Comparison of ENCODE assay signal across 17 mouse cellular contexts in genomic region chr8:123032730-123033129, GRCm38 (mm10). TPM values are rescaled to one million over a fixed set of nuclear protein-coding genes. Genes with fewer than 3 reads are reported as not detected.
DNase-seq lines count a peak whose midpoint lies in the region; ATAC-seq and TF ChIP-seq lines count a peak whose summit lies in the region.
"Had no signal": no experiment of that assay in that cellular context is flagged by ENCODE, and none has a peak within 500 bp of the region (broad histone marks: within the 10 kb centered on the region; RNA-seq: fewer than 3 reads in every experiment).

No protein-coding gene starts in this region.

- H3K9me3 ChIP-seq in lung, embryonic 16.5 days (ENCODE audit: control insufficient read depth, low read length): no peaks in the 10 kb centered on the region
- H3K9me3 ChIP-seq in kidney, embryonic 15.5 days (replicated peaks): no peaks in the 10 kb centered on the region
- H3K9me3 ChIP-seq in forebrain, embryonic 15.5 days: no peaks in the 10 kb centered on the region
- H3K9me3 ChIP-seq: limb, embryonic 12.5 days; midbrain, embryonic 12.5 days; neural tube, embryonic 15.5 days had no signal

- H3K36me3 ChIP-seq in lung, embryonic 16.5 days (ENCODE audit: control insufficient read depth, insufficient read depth, low read length): no peaks in the 10 kb centered on the region
- H3K36me3 ChIP-seq in kidney, embryonic 15.5 days: no peaks in the 10 kb centered on the region
- H3K36me3 ChIP-seq in forebrain, embryonic 15.5 days: no peaks in the 10 kb centered on the region
- H3K36me3 ChIP-seq: midbrain, embryonic 12.5 days; neural tube, embryonic 15.5 days had no signal

- DNase-seq in lung, adult 2 months: no peak
- DNase-seq in brain, embryonic 14.5 days (ENCODE audit: low read depth): peak; percentile 13
- peak; percentile 60 to 71 for DNase-seq in natural killer cell, adult 2 months (ENCODE audit: low spot score in 2 of 2)
- no peak for DNase-seq in adrenal gland, postnatal 10 days
- DNase-seq: adrenal gland, adult 8-10 months; cerebellum, adult 18-20 months; gastrocnemius, postnatal 14 days; kidney, adult 9 months; layer of hippocampus, postnatal 36 days; spleen, adult 18-20 months had no signal

- H3K4me1 ChIP-seq in lung, embryonic 16.5 days (replicated peaks; ENCODE audit: control insufficient read depth, insufficient read depth, low read length): peaks cover 19% of the 10 kb centered on the region; the same call in 1 of the 2 replicates
- peaks cover 31% of the 10 kb centered on the region for H3K4me1 ChIP-seq in lung, adult 2 months (ENCODE audit: control insufficient read depth, insufficient read depth, low read length)
- peaks cover 31% of the 10 kb centered on the region for H3K4me1 ChIP-seq in kidney, embryonic 15.5 days
- H3K4me1 ChIP-seq in forebrain, embryonic 15.5 days: peaks cover 18% of the 10 kb centered on the region

- ATAC-seq in lung, embryonic 16.5 days (ENCODE audit: low read depth): peak; percentile 31; the same call in 1 of the 2 replicates
- peak; percentile 39 for ATAC-seq in CD4-positive, CD25-positive, alpha-beta regulatory T cell, adult 4 months
- ATAC-seq in kidney, embryonic 15.5 days (replicated peaks; ENCODE audit: low FRiP score): no peak
- ATAC-seq in forebrain, embryonic 15.5 days (replicated peaks): no peak

- no peak overlapping the region for H3K27ac ChIP-seq in lung, embryonic 16.5 days (ENCODE audit: low read length)
- H3K27ac ChIP-seq in kidney, embryonic 15.5 days: no peak overlapping the region
- H3K27ac ChIP-seq in forebrain, embryonic 15.5 days (replicated peaks): no peak overlapping the region
- H3K27ac ChIP-seq: limb, embryonic 12.5 days; midbrain, embryonic 12.5 days; neural tube, embryonic 15.5 days had no signal

- TF ChIP-seq POLR2A in lung, adult 2 months (IDR thresholded peaks at IDR 0.05; ENCODE audit: borderline replicate concordance, extremely low read depth, low read depth, low read length): no peak
- TF ChIP-seq POLR2A in brain, embryonic 14.5 days (IDR thresholded peaks at IDR 0.05; ENCODE audit: borderline replicate concordance, extremely low read depth, insufficient read depth, insufficient read length, poor library complexity, severe bottlenecking): no peak

- TF ChIP-seq CTCF in lung, adult 2 months (IDR thresholded peaks at IDR 0.05; ENCODE audit: insufficient read depth, low read length): no peak
- no peak for TF ChIP-seq CTCF in brain, embryonic 14.5 days (IDR thresholded peaks at IDR 0.05; ENCODE audit: borderline replicate concordance, extremely low read depth, insufficient read depth, insufficient read length)

- H3K4me2 ChIP-seq in lung, embryonic 16.5 days (ENCODE audit: low read depth, low read length): no peak overlapping the region
- no peak overlapping the region for H3K4me2 ChIP-seq in kidney, embryonic 15.5 days
- no peak overlapping the region for H3K4me2 ChIP-seq in forebrain, embryonic 15.5 days (replicated peaks)
- H3K4me2 ChIP-seq: limb, embryonic 12.5 days; midbrain, embryonic 12.5 days; neural tube, embryonic 15.5 days had no signal

- no peak overlapping the region for H3K4me3 ChIP-seq in lung, embryonic 16.5 days (ENCODE audit: low read length)
- no peak overlapping the region for H3K4me3 ChIP-seq in lung, adult 2 months (replicated peaks; ENCODE audit: extremely low read depth, low read depth, low read length)
- no peak overlapping the region for H3K4me3 ChIP-seq in kidney, embryonic 15.5 days (replicated peaks)
- H3K4me3 ChIP-seq in forebrain, embryonic 15.5 days: no peak overlapping the region
- H3K4me3 ChIP-seq: limb, embryonic 12.5 days; midbrain, embryonic 12.5 days; neural tube, embryonic 15.5 days had no signal

- no peaks in the 10 kb centered on the region for H3K27me3 ChIP-seq in lung, embryonic 16.5 days (ENCODE audit: control insufficient read depth, insufficient read depth, low read depth, low read length)
- H3K27me3 ChIP-seq in kidney, embryonic 15.5 days: no peaks in the 10 kb centered on the region
- no peaks in the 10 kb centered on the region for H3K27me3 ChIP-seq in forebrain, embryonic 15.5 days
- H3K27me3 ChIP-seq: limb, embryonic 12.5 days; midbrain, embryonic 12.5 days; neural tube, embryonic 15.5 days had no signal

- no peak overlapping the region for H3K9ac ChIP-seq in lung, embryonic 16.5 days (ENCODE audit: low read length)
- no peak overlapping the region for H3K9ac ChIP-seq in kidney, embryonic 15.5 days
- no peak overlapping the region for H3K9ac ChIP-seq in forebrain, embryonic 15.5 days (replicated peaks)
- H3K9ac ChIP-seq: limb, embryonic 12.5 days; midbrain, embryonic 12.5 days; neural tube, embryonic 15.5 days had no signal

RNA-seq across cellular contexts. Expression of gene Ankrd11, which starts 9.3 kb away (rescaled TPM):
- 23.9 and 25.8 TPM in 2 replicates for polyA plus RNA-seq in lung, embryonic 16.5 days (2015; fragmentation: Nextera tagmentation; extraction: Ambion mirVana)
- polyA plus RNA-seq in lung, adult 2 months (2012; rRNA removed): 48.7 and 67.5 TPM in 2 replicates
- polyA plus RNA-seq in CD4-positive, CD25-positive, alpha-beta regulatory T cell, adult 4 months (2017; shearing (Covaris generic)): 10 to 100 TPM; 79.7 to 84.1 TPM
- 52.8 and 76.8 TPM in 2 replicates for polyA plus RNA-seq in brain, embryonic 14.5 days (2012; rRNA removed)
- 100 to 1,000 TPM in 1 of 2 experiments, 10 to 100 TPM in 1; 73.9 to 103 TPM for total RNA-seq in adrenal gland, postnatal 10 days (2021)
- 33.5 and 38.0 TPM in 2 replicates for polyA plus RNA-seq in kidney, embryonic 15.5 days (2015; fragmentation: Nextera tagmentation; extraction: Ambion mirVana)
- polyA plus RNA-seq in forebrain, embryonic 15.5 days (2015; fragmentation: Nextera tagmentation; extraction: Ambion mirVana): 53.3 and 76.2 TPM in 2 replicates

RNA-seq across cellular contexts. Expression of gene Spg7, which starts 30.0 kb away (rescaled TPM):
- 43.7 and 46.4 TPM in 2 replicates for polyA plus RNA-seq in lung, embryonic 16.5 days (2015; fragmentation: Nextera tagmentation; extraction: Ambion mirVana)
- 71.1 and 85.5 TPM in 2 replicates for polyA plus RNA-seq in lung, adult 2 months (2012; rRNA removed)
- polyA plus RNA-seq in CD4-positive, CD25-positive, alpha-beta regulatory T cell, adult 4 months (2017; shearing (Covaris generic)): 10 to 100 TPM; 24.4 to 29.0 TPM
- 96.1 and 112 TPM in 2 replicates for polyA plus RNA-seq in brain, embryonic 14.5 days (2012; rRNA removed)
- 10 to 100 TPM; 64.9 to 82.8 TPM for total RNA-seq in adrenal gland, postnatal 10 days (2021)
- polyA plus RNA-seq in kidney, embryonic 15.5 days (2015; fragmentation: Nextera tagmentation; extraction: Ambion mirVana): 48.9 and 52.5 TPM in 2 replicates
- polyA plus RNA-seq in forebrain, embryonic 15.5 days (2015; fragmentation: Nextera tagmentation; extraction: Ambion mirVana): 47.0 and 47.2 TPM in 2 replicates

Comparison
In these comparisons a context has a peak if more than half of its experiments do, and no peak if none do; other contexts are left out.
1. ATAC-seq: peak in lung, embryonic 16.5 days (single experiment) and CD4-positive, CD25-positive, alpha-beta regulatory T cell, adult 4 months (single experiment); none in kidney, embryonic 15.5 days (single experiment) and forebrain, embryonic 15.5 days (single experiment).
2. DNase-seq: peak in brain, embryonic 14.5 days (single experiment) and natural killer cell, adult 2 months (2 of 2); none in lung, adult 2 months (single experiment) and adrenal gland, postnatal 10 days (single experiment).